Mouse (Mus musculus) cerebellum, adult 9-11 months (tissue): ENCODE measurements around the gene Kctd21.

Source experiments
- DNase-seq: peaks from one replicate; pipeline ENCODE4 v3.0.0; 2022

Kctd21 gene

DNA sequence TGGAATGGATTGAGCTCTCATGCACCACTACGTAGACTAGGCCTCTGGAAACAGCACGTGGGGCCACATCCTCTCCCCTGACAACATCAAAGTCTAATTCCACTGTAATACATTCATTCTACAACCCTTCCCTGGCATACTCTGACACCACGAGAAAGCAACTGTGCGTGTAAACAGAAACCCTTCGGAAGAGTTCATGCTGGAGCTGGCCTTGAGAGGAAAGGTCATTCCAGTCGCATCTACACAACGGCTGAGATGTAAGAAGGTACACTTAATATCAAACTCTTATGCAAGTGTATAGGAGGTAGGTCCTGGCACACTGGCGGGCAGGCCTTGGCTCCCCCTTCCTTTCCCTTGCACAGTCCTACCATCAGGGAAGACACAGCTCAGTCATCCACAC lies 7.8 kb upstream of the Kctd21 start:
- no peak for DNase-seq

DNA sequence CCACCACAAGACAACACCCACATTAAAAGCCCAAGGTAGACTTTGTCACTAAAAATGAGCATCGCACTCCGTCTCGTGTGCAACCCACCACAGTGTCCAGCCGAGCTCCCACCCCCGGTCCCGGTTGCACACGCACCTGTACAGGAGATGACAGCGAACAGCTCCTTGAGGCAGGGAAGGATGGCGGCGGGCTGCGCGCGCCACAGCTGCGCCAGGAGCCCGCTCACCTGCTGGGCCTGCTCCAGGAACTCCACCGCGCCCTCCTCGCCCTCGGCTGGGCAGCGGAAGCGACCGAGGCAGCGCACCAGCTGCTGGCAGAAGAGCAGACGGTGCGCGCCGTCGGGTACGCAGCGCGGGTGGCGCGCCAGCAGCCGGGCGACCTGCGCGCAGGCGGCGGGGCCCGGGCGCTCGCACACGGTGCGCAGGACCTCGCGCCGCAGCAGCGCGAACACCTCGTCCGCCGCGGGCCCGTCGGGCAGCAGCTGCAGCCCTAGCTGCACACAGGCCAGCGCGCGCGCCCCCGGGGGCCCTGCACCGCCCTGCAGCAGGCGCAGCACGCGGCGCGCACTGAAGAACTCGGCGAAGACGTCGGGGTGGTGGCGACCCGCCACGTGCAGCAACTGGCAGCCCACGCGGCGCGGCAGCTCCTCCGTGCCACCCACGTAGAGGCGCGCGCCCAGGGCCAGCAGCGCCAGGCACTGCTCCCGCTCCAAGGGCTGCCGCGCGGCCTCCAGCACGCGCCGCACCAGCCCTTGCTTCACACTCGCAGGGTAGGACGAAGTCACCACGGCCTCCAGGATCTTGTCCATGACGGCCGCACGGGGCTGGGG lies 6.8 kb upstream of the Kctd21 start:
- DNase-seq: no peak

DNA sequence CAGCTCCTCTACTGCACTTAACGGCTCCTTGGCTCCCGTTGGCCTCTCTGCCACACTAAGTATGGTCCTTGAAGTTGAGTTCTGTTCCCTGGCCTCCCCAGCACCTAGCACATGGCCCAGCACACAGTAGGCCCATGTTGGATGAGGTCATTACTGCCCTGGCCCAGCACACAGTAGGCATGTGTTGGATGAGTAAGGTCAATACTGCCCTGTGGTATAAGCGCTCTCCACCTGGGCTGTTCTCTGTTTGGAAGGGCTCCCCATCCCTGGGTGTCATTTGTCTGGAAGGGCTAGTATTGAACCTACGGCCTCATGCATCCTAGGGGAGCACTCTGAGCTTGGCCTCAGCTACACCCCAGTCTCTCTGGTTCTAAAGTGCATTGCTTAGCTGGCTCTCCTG lies 4.8 kb upstream of the Kctd21 start:
- DNase-seq: peak; percentile 40

DNA sequence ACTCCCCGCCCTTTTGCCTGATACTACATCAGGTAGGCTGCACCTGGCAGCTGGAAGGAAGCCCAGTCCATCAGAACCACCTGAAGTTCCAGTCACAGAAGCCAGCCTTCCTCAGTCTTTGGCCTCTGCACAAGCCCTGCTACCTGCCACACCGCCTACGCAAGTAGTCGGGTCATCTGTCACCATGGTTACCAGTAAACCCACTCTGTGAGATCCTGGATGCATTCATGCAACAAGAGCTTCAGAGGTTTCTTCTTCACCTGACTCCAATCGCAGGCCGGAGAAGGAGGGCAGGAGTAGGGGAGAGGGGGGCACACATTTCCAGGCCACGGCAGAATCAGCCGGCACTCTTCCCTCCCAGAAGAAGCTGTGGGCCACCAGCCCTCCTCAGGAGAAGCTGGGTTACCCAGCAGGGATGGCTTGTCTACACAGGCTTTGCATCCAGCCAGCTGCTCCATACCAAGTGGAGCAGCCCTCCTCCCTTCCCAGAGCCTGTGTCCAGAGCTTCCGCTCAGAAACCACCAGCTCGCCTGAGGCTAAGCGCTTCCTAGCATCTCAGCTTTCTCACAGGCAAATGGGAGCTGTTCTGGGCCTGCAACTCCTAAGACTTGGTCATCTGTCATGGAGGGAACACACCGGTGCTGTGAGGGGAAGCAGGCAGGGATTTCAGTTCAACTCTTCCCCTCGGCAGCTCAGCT lies 3.1 kb upstream of the Kctd21 start:
- peak; percentile 83 for DNase-seq

DNA sequence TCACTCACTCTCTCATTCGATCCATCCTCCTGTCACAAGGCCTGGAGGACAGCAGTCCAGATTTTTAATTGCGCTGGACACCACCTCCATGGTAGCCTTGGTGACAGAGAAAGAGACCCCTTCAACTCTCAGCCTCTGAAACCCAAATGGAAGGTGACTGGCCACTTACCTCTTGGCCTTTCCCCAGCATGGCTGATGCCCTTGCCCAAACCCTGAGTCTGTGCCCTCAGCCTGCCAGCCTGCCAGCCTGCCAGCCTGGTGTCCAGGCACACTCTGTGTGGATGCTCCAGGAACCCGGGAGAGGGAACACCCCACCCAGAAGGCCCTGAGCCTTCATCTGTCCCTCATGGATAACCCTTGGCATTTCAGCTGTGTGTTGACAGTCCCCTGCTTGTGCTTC lies 2.5 kb upstream of the Kctd21 start:
- peak; percentile 75 for DNase-seq

DNA sequence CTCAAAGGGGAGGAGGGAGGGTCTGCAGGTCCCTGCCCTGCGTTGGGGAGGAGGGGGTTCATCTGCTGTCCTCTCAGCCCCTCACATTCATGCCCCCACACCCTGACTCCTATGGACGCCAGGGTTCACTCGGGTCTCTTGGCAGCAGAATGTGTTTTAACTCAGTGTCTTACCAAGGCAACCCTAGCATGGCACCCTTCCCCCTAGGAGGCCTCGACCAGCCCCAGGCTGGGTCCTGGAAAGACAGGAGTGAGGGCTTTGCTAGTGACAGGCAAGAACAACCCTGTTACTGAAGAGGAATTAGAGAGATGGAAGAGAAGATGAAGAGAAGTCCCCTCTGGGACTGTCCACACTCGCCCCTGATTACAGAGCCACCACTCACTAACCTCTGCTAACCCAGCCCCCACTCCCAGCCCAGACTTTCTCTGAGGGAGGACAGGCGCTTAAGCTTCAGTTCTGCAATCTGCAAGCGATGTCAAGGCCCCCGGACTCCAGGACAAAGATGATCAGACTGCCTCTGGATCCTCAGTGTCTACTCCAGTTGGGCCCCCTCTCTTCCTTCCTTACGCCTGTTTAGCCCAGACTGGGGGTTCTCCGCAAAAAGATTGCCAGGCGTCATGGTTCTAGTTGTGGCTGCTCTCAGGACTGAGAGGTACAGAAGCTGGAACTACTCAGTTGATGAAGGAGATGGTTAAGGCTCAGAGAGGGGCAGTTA lies 1.0 kb upstream of the Kctd21 start:
- peak; percentile 76 for DNase-seq

DNA sequence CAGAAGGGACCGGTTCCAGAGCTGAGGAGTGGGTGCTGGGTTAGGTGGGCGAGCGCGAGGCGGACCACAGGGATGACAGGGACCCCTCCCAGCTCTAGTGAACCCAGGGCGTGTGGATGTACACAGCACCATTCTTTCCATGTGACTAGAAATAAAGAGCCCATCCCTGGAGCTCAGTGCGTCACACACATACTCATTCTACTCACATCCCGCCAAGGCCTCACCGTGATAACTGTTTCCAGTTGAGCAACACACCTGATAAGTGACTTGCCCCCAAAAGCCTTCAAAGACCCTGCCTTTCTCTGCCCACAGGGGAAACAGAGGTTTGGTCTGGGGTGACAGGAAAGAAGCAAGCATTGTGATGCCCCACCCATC lies 527 bp downstream of the Kctd21 start:
- no peak for DNase-seq

DNA sequence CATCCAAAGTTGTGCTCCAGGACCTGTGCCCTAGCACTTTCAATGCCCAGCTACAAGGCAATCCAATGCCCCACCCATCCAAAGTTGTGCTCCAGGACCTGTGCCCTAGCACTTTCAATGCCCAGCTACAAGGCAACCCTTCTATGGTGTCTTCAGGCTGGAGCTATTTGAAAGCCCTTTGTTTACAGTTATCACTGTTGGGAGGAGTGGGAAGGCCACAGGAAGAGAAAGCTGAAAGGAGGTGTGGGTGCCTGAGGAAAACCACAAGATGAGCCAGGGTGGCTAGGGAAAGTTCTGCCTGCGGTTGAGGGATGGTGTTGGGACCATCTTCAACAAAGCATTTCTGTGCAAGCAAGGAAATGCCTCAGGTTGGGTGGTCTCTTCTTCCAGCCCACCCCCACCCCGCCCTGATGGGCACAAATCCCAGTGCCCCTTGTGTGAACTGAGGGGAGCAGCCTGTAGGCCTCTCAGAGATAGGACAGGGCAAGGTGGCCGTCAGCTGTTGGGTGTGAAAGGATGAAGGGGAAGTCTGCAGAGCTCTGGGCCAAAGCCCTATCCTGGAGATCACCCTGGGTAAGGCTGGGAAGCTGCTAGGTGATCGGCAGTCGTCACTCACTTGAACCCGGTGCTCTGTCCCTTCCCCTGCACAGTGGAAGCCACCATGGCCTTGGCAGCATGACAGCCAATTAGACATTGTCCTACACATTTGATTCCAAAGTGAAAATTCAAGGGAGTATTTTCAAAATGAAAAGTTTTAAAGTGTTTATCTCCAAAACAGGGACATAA lies 1.2 kb downstream of the Kctd21 start:
- DNase-seq: peak; percentile 71

DNA sequence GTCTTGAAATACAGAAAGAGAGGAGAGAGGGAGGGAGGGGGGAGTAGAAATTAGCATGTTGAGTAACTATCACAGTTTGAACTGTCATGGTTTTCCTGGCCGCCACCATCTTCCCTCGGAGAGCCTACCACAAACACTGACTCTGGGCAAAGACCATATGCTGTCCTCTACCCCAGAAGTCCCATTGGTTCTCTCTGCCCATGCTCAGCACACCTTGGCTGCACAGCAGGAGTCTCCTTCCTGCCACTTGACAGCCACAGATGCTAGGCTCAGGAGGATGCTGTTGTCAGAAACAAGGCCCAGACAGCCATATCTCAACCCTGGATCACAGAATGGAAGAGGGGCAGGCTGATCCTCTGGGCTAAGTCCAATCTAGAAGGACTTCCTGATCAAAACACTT lies 2.3 kb downstream of the Kctd21 start:
- DNase-seq: peak; percentile 74

DNA sequence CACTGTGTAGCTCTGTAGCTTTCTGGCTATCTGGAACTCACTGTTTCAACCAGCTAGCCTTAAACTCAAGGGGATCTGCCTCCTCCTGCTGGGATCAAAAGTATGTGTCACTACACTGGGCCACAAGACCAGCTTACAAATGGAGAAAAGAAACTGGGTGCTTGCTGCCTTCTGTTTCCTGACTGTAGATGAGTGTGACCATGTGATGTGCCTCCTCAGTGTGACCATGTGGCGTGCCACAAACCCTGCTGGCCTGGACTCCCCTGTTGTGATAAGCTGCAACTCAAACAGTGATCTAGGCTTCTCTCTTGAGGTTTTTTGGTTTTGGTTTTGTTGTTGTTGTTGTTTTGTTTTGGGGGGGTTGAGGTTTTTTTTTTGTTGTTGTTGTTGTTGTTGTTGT lies 4.6 kb downstream of the Kctd21 start:
- DNase-seq: no peak

DNA sequence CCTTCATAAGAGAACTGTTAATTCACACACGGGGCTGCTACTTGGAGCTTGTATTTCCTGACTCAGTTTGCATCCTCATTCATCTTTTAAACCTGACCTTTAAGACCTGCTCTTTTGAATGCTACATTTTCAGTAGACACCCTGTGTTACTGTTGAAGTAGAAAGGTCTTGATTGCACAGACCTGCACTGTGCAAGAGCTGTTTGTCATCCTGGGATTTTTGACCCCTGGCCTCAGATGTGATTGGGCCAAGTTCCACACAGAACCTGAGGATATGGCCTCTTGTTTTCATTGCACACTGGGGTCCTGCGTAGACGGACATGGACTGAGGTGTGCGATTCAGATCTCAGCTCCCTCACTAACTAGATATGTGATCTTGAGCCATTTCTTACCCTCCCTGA lies 6.5 kb downstream of the Kctd21 start:
- no peak for DNase-seq

DNA sequence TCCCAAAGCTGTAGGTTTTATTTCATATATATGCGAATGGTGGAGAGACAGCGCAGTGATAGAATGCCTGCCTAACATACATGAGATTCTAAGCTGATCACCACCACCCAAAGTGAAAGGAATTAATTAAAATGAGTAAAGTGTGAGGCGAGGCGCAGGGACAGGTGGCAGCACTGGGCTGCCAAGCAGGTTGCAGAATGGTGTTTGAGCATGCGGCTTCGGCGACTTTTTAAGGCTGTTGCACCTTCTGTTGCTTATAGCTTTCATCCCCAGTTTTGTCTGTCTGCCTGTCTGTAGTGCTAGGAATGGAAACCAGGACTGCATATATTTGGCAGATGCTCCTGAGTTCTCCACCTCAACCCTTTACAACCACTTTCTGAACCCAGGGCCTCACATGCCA lies 7.5 kb downstream of the Kctd21 start:
- no peak for DNase-seq

DNA sequence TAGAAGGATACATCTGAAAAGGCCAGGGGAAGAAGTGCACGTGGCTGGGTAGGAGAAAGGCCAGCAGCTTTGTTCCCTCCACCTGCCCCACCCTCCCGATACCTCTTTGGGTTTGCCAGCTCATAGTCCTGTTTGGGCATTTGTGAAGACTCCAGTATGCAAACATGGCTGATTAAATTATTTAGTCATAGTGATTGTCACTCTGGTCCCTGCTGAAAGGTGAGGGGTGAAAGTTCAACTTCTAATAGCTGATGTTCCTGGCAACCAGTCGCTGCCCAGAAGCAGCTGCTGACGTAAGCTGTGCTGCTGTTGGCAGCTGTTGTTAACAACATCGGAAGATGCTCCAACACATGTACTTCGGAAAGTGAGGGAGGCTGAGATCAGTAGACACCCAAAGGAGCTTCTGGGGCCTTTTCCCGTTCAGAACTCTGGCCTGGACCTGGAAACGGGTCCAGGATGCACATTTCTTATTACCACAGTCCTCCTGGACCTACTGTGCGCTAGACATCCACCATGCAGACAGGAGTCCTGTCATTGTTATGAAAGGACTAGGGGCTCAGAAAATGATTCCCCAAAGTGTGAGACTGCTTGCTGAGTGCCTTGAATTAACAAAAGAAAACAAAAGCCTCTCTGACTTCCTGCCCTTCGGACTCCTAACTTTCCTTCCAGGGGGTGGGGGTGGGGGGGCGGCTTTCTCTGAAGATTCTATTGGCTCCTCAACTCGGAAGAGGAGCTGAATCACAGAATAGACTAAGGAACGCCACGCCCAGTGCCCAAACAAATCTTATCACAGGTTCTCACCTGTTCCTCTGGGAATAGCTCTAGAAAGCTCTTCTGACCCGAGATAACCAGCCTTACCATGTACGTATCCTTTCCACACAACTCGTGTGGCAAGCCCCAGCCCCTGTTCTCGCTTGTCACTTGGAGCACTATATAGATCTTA lies 9.1 kb downstream of the Kctd21 start:
- DNase-seq: no peak

DNA sequence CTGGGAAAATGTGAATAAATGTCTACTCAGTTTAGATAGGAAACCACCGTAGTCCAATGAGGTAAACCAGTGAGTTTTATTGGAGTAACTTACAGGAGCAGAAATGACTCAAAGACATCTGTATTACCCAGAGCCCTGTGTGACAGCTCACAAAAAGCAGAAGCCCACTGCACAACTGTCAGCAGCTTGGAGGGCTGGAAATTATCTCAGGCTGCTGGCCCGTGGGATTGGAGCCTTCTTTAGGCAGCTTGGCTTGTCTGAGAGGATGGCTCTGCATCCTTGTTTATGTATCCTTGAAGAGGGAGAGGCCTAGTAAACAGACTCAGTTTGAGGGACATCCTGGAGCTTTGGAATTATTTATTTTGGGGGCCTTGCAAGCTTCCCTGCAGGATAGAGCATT lies 10.8 kb downstream of the Kctd21 start:
- no peak for DNase-seq

DNA sequence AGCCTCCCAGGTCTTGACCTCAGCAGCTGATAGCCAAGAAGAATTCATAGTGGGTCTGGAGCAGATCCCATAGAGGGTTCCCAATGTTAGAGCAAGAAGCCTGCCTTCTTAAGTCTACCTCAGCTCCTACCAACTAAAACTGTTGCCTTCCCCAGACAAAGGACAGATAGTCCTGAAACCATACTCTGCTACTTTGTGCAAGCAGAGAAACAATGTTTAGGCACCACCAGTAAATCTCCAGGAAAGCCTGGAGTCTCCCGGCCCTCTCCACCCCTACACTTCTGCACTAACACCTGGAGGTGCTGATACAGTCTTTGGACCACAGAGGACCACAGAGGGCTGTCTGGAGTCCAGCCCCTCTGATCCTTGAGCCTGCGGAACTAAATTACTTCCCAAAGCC lies 12.5 kb downstream of the Kctd21 start:
- no peak for DNase-seq

DNA sequence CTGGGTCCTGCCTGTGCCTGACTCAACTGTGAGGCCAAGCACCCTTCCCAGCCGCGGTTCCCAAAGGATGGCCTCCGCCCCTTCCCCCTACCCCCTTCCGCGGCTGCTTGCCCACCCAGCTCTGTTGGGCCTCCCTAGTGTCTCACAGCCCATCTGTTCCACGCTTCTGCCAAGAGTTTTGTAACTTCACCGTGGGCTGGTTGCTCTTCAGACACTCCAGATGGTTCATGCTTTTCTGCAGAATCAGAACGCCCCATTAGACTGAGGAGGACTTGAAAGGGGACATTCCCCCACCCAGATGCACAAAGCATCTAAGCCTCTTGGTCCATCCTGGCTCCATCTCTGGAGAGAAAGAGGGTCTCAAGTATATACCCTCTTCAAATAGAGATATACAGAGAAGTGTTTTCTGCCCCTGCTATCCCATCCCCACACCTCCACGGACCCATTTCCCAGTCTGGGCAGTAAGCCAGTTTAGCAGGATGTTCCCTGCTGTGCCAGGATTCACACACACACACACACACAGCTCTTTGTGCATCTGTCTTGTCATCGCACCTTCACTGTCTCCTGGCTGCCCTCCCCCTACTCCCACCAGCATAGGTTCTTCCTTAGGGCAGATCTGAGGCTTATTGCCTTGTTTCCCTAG lies 13.2 kb downstream of the Kctd21 start:
- DNase-seq: peak; percentile 70

DNA sequence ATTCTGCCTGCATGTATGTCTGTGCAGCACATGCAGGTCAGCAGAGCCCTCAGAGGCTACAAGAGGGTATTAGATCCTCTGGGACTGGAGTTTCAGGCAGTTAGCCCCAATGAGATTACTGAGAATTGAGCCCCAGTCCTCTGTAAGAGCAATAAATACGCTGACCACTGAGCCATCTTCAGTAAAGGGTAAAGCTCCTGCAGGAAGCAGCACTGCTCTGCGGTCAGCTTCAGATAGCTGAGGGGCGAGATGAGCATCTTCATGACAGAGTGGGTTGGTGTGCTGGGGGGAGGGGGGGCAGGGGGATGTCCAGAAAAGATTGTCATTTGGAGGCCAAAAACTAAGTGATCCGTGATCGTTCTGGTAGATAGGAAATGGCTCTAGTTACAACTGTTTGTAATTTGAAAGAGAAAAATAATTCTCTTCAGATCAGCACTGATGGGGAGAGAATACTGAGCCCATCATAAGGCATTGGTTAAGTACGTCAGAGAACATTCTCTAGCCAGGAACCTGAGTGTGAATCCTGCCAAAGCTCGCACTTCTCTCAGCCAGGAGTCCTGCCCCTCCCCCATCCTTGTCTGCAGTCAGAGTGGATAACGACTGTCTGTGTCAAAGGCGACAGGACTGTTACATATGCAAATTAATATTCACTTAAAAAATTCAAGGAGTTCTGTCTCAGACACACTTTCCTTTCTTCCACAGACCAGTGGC lies 14.1 kb downstream of the Kctd21 start:
- DNase-seq: no peak

DNA sequence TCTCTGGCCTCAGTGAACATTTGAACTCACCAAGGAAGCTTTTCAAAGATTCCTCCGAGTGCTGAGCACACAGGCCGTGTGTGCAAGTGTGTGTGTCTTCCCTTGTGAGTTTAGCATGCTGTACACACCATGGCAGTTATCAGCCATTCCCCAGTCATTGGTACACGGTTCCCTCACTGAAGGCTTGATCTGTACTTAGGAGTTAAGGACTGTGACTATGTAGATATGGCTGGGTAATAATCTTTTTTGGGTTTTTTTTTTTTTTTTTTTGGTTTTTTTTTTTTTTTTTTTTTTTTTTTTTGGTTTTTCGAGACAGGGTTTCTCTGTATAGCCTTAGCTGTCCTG lies 14.7 kb downstream of the Kctd21 start:
- DNase-seq: no peak

DNA sequence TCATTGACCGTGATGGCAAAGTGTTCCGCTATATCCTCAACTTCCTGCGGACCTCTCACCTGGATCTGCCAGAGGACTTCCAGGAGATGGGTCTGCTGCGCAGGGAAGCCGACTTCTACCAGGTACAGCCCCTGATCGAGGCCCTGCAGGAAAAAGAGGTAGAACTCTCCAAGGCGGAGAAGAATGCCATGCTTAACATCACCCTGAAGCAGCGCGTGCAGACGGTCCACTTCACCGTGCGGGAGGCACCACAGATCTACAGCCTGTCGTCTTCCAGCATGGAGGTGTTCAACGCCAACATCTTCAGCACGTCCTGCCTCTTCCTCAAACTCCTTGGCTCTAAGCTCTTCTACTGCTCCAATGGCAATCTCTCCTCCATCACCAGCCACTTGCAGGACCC lies 15.3 kb downstream of the Kctd21 start:
- no peak for DNase-seq

DNA sequence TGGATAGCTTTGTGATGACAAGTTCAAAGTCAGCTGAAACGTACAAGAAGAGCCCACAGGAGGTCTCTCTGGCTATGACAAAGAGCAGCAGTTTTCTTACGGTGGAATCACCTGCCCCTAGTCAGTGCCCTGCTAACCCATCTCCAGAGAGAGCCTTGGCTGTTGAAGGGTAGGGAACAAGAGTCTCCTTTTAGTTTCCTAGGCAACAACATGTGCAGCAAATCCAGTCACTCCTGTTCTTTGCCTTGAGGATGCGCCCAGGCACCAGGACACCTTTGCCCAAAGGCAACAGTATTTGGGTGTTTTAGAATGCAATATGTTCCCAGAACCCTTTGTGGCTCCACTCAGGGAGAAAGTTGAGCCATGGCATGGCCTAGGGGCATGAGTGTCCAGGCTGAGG lies 16.2 kb downstream of the Kctd21 start:
- no peak for DNase-seq

DNA sequence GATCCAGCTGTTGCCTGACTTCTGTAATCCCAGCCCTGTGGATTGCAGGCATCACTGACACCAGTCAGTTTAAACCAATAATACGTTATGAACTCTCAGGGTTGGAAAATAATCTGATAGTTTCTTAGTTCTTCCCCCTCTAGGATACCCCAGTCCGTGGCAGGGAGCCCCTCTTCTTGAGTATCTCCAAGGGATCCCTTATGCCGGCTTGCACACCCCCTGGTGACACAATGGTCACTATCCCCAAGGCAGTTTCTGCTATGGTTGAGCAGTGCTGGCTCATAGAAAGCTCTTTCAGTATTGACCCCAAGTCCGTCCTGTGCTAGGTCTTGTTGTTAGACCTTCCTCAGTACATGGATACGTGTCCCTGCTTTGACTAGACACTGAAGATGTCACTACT lies 16.7 kb downstream of the Kctd21 start:
- DNase-seq: no peak
